Mouse (Mus musculus) CH12.LX (cell line): Measurements from ENCODE around the gene Olfr342. TPM values are rescaled to one million over a fixed set of nuclear protein-coding genes. Genes with fewer than 3 reads are reported as not detected.

ENCODE experiments used
- DNase-seq: peaks from one replicate; pipeline ENCODE4 v3.0.0-alpha.2; 2013; ENCODE audit errors: extremely low read depth
- H3K27ac ChIP-seq: 2 replicates; pipeline ENCODE4 v1.5.1; 2012; ENCODE audit warnings: low read depth, mild to moderate bottlenecking, control low read depth, moderate library complexity; ENCODE audit not compliant: insufficient read depth
- H3K27me3 ChIP-seq: replicated peaks from 2 replicates; pipeline ENCODE3; 2012; ENCODE audit warnings: inconsistent platforms
- H3K36me3 ChIP-seq, 2 experiments: replicated peaks in 1 of 2; 2 replicates each; pipeline versions ENCODE3 to v1.6.1; 2012; ENCODE audit warnings: inconsistent platforms in 1 of 2, low read length in 1 of 2, mild to moderate bottlenecking in 1 of 2, mixed read lengths in 1 of 2, moderate library complexity in 1 of 2; ENCODE audit not compliant: control insufficient read depth in 1 of 2, insufficient read depth in 1 of 2
- H3K4me1 ChIP-seq, 2 experiments: 2 replicates each; pipeline ENCODE4 v1.6.1; 2012; ENCODE audit warnings: inconsistent platforms in 1 of 2, moderate library complexity in 1 of 2; ENCODE audit not compliant: insufficient read depth in 2 of 2, control insufficient read depth in 1 of 2
- H3K4me2 ChIP-seq: 2 replicates; pipeline ENCODE4 v1.6.1; 2012; ENCODE audit warnings: low read depth, mild to moderate bottlenecking, control low read depth; ENCODE audit not compliant: poor library complexity, insufficient read depth, severe bottlenecking
- H3K4me3 ChIP-seq, 3 experiments: fragments of 150-350 bp in 1 of 3; sonication (generic) in 1 of 3; replicated peaks in 1 of 3; 2 replicates each; pipeline versions ENCODE3 to v1.5.1; 2011 to 2012; ENCODE audit warnings: low read depth in 2 of 3, low read length in 2 of 3, mild to moderate bottlenecking in 2 of 3, moderate library complexity in 2 of 3, control low read depth in 1 of 3, improper control_type of control experiment in 1 of 3, inconsistent platforms in 1 of 3, mixed read lengths in 1 of 3; ENCODE audit not compliant: poor library complexity in 1 of 3
- H3K79me2 ChIP-seq: replicated peaks from 2 replicates; pipeline ENCODE4 v1.6.1; 2012; ENCODE audit warnings: mild to moderate bottlenecking, moderate library complexity; ENCODE audit not compliant: control insufficient read depth, poor library complexity, insufficient read depth, severe bottlenecking; ENCODE audit errors: extremely low read depth
- H3K9ac ChIP-seq: 2 replicates; pipeline ENCODE4 v1.6.1; 2012; ENCODE audit warnings: low read depth, mild to moderate bottlenecking, control low read depth, moderate library complexity; ENCODE audit not compliant: insufficient read depth
- H3K9me3 ChIP-seq: replicated peaks from 2 replicates; pipeline ENCODE3; 2012; ENCODE audit warnings: low read length, inconsistent platforms, mixed read lengths
- BHLHE40 ChIP-seq: IDR thresholded peaks from 2 replicates; pipeline ENCODE4 v1.6.1; 2011; ENCODE audit warnings: mild to moderate bottlenecking, low read depth, low read length, improper control_type of control experiment
- CHD1 ChIP-seq: IDR thresholded peaks from 2 replicates; pipeline ENCODE4 v1.6.1; 2012; ENCODE audit warnings: low read depth, low read length, improper control_type of control experiment, inconsistent platforms
- CHD2 ChIP-seq: IDR thresholded peaks from 2 replicates; pipeline ENCODE4 v1.6.1; 2011; ENCODE audit warnings: low read length, improper control_type of control experiment
- EP300 ChIP-seq: IDR thresholded peaks from 2 replicates; pipeline ENCODE4 v1.6.1; 2011; ENCODE audit warnings: low read length, improper control_type of control experiment
- GABPA ChIP-seq: IDR thresholded peaks from 2 replicates; pipeline ENCODE4 v1.6.1; 2012; ENCODE audit warnings: low read depth, low read length, improper control_type of control experiment, inconsistent platforms; ENCODE audit not compliant: insufficient replicate concordance
- HCFC1 ChIP-seq: IDR thresholded peaks from 2 replicates; pipeline ENCODE4 v1.6.1; 2012; ENCODE audit warnings: low read depth, mild to moderate bottlenecking, inconsistent platforms, low read length, improper control_type of control experiment
- IRF4 ChIP-seq: IDR thresholded peaks from 2 replicates; pipeline ENCODE4 v1.6.1; 2014; ENCODE audit warnings: low read depth, mild to moderate bottlenecking, inconsistent platforms, low read length, improper control_type of control experiment
- JUN ChIP-seq: IDR thresholded peaks from 2 replicates; pipeline ENCODE4 v1.6.1; 2011; ENCODE audit warnings: low read depth, mild to moderate bottlenecking, low read length, improper control_type of control experiment, moderate library complexity; ENCODE audit not compliant: insufficient read depth
- MAFK ChIP-seq: IDR thresholded peaks from 2 replicates; pipeline ENCODE4 v1.6.1; 2011; ENCODE audit warnings: low read length, improper control_type of control experiment; ENCODE audit not compliant: insufficient replicate concordance
- MAZ ChIP-seq: IDR thresholded peaks from 2 replicates; pipeline ENCODE4 v1.6.1; 2012; ENCODE audit warnings: low read depth, mild to moderate bottlenecking, inconsistent platforms, low read length, improper control_type of control experiment, moderate library complexity
- MEF2A ChIP-seq: IDR thresholded peaks from 2 replicates; pipeline ENCODE4 v1.6.1; 2014; ENCODE audit warnings: low read depth, mild to moderate bottlenecking, inconsistent platforms, low read length, improper control_type of control experiment, borderline replicate concordance
- NRF1 ChIP-seq: IDR thresholded peaks from 2 replicates; pipeline ENCODE4 v1.6.1; 2014; ENCODE audit warnings: low read depth, mild to moderate bottlenecking, inconsistent platforms, low read length, improper control_type of control experiment, moderate library complexity
- RAD21 ChIP-seq: IDR thresholded peaks from 2 replicates; pipeline ENCODE4 v1.6.1; 2011; ENCODE audit warnings: low read depth, mild to moderate bottlenecking, low read length, improper control_type of control experiment, moderate library complexity
- RCOR1 ChIP-seq: conservative IDR thresholded peaks from 2 replicates; pipeline ENCODE4 v1.6.1; 2012; ENCODE audit warnings: low read depth, mild to moderate bottlenecking, inconsistent platforms, low read length, improper control_type of control experiment
- SIN3A ChIP-seq: IDR thresholded peaks from 2 replicates; pipeline ENCODE4 v1.6.1; 2012; ENCODE audit warnings: low read length, improper control_type of control experiment, inconsistent platforms
- USF1 ChIP-seq: IDR thresholded peaks from 2 replicates; pipeline ENCODE4 v1.6.1; 2014; ENCODE audit warnings: low read depth, mild to moderate bottlenecking, inconsistent platforms, low read length, improper control_type of control experiment
- USF2 ChIP-seq: conservative IDR thresholded peaks from 2 replicates; pipeline ENCODE4 v1.6.1; 2011; ENCODE audit warnings: low read depth, low read length, improper control_type of control experiment
- ZC3H11A ChIP-seq: IDR thresholded peaks from 2 replicates; pipeline ENCODE4 v1.6.1; 2012; ENCODE audit warnings: low read depth, mild to moderate bottlenecking, inconsistent platforms, low read length, improper control_type of control experiment
- ZKSCAN1 ChIP-seq: IDR thresholded peaks from 2 replicates; pipeline ENCODE4 v1.6.1; 2012; ENCODE audit warnings: low read depth, inconsistent platforms, low read length, improper control_type of control experiment, borderline replicate concordance
- ZMIZ1 ChIP-seq: IDR thresholded peaks from 2 replicates; pipeline ENCODE4 v1.6.1; 2012; ENCODE audit warnings: low read depth, mild to moderate bottlenecking, inconsistent platforms, low read length, improper control_type of control experiment
- ZNF384 ChIP-seq: IDR thresholded peaks from 2 replicates; pipeline ENCODE4 v1.6.1; 2012; ENCODE audit warnings: low read depth, low read length, improper control_type of control experiment, inconsistent platforms
- dilution Hi-C: fragments of 300-500 bp; cut with MboI; formaldehyde crosslinking; loops from 2 replicates; pipeline ENCODE4 v1.14.3; 2020; ENCODE audit warnings: low sequenced_read_pairs; ENCODE audit not compliant: extremely low pct_unique_long_range_greater_than_20kb, extremely low pct_ligation_motif_present
- in situ Hi-C: fragments of 300-500 bp; cut with MboI; formaldehyde crosslinking; loops from 3 replicates; pipeline ENCODE4 v1.14.3; 2019; ENCODE audit warnings: low sequenced_read_pairs, low pct_ligation_motif_present, low pct_unique_long_range_greater_than_20kb, mixed read lengths
- polyA plus RNA-seq: library from polyadenylated mRNA; unstranded; fragments of >175 nt; gene quantifications from 2 replicates; pipeline ENCODE4 v1.2.1, GENCODE M21; 2012; ENCODE audit warnings: low read depth; ENCODE audit not compliant: insufficient read length
- total RNA-seq, 2 experiments: library from RNA; depleted of rRNA; stranded (reverse); fragments of 300-350 nt in 1 of 2; fragments of >200 nt in 1 of 2; gene quantifications; 2 replicates each; pipeline ENCODE4 v1.2.3; 2012 to 2014

Olfr342 gene
- total and polyA plus RNA-seq, 3 experiments, result not detected

DNA sequence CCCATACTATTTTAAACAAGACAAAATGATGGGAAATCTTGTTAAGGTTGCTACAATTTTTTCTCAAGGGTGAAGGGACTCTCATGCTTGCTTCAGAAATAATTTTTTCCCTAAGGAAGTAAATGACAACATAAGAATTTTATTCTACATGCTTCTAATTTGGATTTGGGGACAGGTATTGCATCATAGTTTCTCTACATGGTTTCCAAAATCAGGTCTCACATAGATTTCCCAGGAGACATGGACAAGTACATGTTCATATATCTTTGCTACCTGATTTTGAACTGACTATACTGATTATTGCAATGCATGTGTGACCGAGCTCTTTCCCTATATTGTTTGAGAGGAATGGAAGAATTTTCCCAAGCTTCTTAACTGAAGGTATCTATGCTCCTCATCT is 41.6 kb downstream of the Olfr342 start, which contains the start of gene Olfr344:
Gene Olfr344 (plus strand): TSS at position 301 of the 400 bp plus-strand sequence.
- peaks cover 28% of the 10 kb centered on the region for H3K27me3 ChIP-seq
- TF ChIP-seq RAD21, result no peak
- no peak for TF ChIP-seq GABPA
- no peak for TF ChIP-seq IRF4
- TF ChIP-seq MAZ, result no peak
- no peak for TF ChIP-seq CHD1
- no peak for TF ChIP-seq BHLHE40
- no peak for TF ChIP-seq USF2
- TF ChIP-seq ZC3H11A, result no peak
- TF ChIP-seq ZNF384, result no peak
- TF ChIP-seq MEF2A, result no peak
- no peak within 1 kb of the TSS for H3K4me2 ChIP-seq
- in situ Hi-C loops (no loop called here), dilution Hi-C loops (no loop called here)
- no peaks in the 10 kb centered on the region for H3K4me1 ChIP-seq
- H3K4me3 ChIP-seq, result no peak within 1 kb of the TSS
- H3K36me3 ChIP-seq, result no peaks in the 10 kb centered on the region
- H3K27ac ChIP-seq, result no peak within 1 kb of the TSS
- H3K9me3 ChIP-seq, result no peaks in the 10 kb centered on the region
- H3K79me2 ChIP-seq, result no peaks in the 10 kb centered on the region
- no peak for DNase-seq
- H3K9ac ChIP-seq, result no peak within 1 kb of the TSS

DNA sequence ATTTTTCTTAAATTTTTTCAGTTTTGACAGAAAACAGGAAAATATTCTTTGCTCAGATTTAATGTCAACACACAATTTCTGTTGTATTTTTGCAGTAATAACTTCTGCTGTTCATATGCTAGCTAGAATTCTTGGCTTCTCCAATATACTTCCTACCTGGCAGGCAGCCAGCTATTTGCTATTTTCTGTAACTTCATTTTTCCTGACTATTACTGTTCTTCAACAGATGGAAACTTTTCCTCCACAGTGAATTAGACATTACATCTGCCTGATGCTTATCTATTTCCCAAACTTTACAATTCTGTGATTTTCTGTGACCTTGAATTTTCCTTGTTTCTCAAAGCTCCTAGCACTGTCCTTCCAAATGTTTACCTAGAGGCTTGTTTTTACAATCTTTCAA is 42.2 kb downstream of the Olfr342 start:
- H3K27me3 ChIP-seq, result peaks cover 28% of the 10 kb centered on the region
- no peaks in the 10 kb centered on the region for H3K36me3 ChIP-seq
- no peak overlapping the region for H3K9ac ChIP-seq
- H3K27ac ChIP-seq, result no peak overlapping the region
- H3K9me3 ChIP-seq, result no peaks in the 10 kb centered on the region
- DNase-seq, result no peak
- H3K4me1 ChIP-seq, result no peaks in the 10 kb centered on the region
- no peaks in the 10 kb centered on the region for H3K79me2 ChIP-seq
- no peak overlapping the region for H3K4me3 ChIP-seq
- in situ Hi-C loops (no loop called here), dilution Hi-C loops (no loop called here)
- TF ChIP-seq EP300 (no peak), JUN (no peak), NRF1 (no peak), SIN3A (no peak), ZMIZ1 (no peak), BHLHE40 (no peak), RAD21 (no peak), USF1 (no peak), HCFC1 (no peak), RCOR1 (no peak), MAFK (no peak), CHD2 (no peak), MAZ (no peak), ZKSCAN1 (no peak)
- no peak overlapping the region for H3K4me2 ChIP-seq
